Mouse (Mus musculus) heart, postnatal 0 days (tissue): ENCODE measurements around the gene Dio3.

Experiments
- CTCF ChIP-seq: IDR thresholded peaks from 2 replicates; pipeline ENCODE4 v1.5.1; 2016; ENCODE audit warnings: antibody characterized with exemption, control low read depth, low read depth
- EP300 ChIP-seq: IDR thresholded peaks from 2 replicates; pipeline ENCODE4 v1.6.1; 2016; ENCODE audit warnings: antibody characterized with exemption, low read depth

- TF ChIP-seq CTCF (no peak), EP300 (no peak)
Measured at GRCm38 (mm10) chr12:110276034-110276433, 2.8 kb upstream of the Dio3 start.
